Mouse (Mus musculus): ENCODE results near the gene Tor4a. TPM values are rescaled to one million over a fixed set of nuclear protein-coding genes. Genes with fewer than 3 reads are reported as not detected.

The Tor4a gene
- polyA plus RNA-seq, 1 experiment from 2014 or later, result 1.5 TPM

- no peak for ATAC-seq (ENCODE audit: low FRiP score, low read depth)
- no peak overlapping the region for H3K4me2 ChIP-seq (replicated peaks)
- no peak overlapping the region for H3K4me3 ChIP-seq
- no peaks in the 10 kb centered on the region for H3K27me3 ChIP-seq (replicated peaks)
- H3K27ac ChIP-seq, result no peak overlapping the region
- H3K36me3 ChIP-seq, result no peaks in the 10 kb centered on the region
- WGBS, result 54% methylated on average over 2 of the region's 2 CpGs
- H3K4me1 ChIP-seq, result no peaks in the 10 kb centered on the region
- H3K9ac ChIP-seq, result no peak overlapping the region
- H3K9me3 ChIP-seq, result no peaks in the 10 kb centered on the region
Measured at GRCm38 (mm10) chr2:25157655-25158054, 39.0 kb downstream of the Tor4a start.

GRCm38 (mm10) chr2:25156990-25157389 is 39.7 kb downstream of the Tor4a start:
- 40% methylated on average over 2 of the region's 2 CpGs for WGBS
- Histone ChIP-seq H3K36me3 (no peaks in the 10 kb centered on the region), H3K4me2 (replicated peaks) (no peak overlapping the region), H3K4me3 (no peak overlapping the region), H3K27me3 (replicated peaks) (no peaks in the 10 kb centered on the region), H3K9ac (no peak overlapping the region), H3K27ac (no peak overlapping the region), H3K4me1 (no peaks in the 10 kb centered on the region), H3K9me3 (no peaks in the 10 kb centered on the region)
- no peak for ATAC-seq (ENCODE audit: low FRiP score, low read depth)

- H3K9ac ChIP-seq, result no peak overlapping the region
- no peak for ATAC-seq (ENCODE audit: low FRiP score, low read depth)
- 91% methylated on average over 3 of the region's 3 CpGs for WGBS
- no peaks in the 10 kb centered on the region for H3K4me1 ChIP-seq
- H3K9me3 ChIP-seq, result no peaks in the 10 kb centered on the region
- H3K27me3 ChIP-seq (replicated peaks), result no peaks in the 10 kb centered on the region
- H3K36me3 ChIP-seq, result no peaks in the 10 kb centered on the region
- H3K4me2 ChIP-seq (replicated peaks), result no peak overlapping the region
- no peak overlapping the region for H3K4me3 ChIP-seq
- no peak overlapping the region for H3K27ac ChIP-seq
Measured at GRCm38 (mm10) chr2:25156177-25156576, 40.5 kb downstream of the Tor4a start.

- Histone ChIP-seq H3K4me3 (no peak overlapping the region), H3K4me1 (no peaks in the 10 kb centered on the region), H3K9ac (no peak overlapping the region), H3K36me3 (no peaks in the 10 kb centered on the region), H3K4me2 (replicated peaks) (no peak overlapping the region), H3K27ac (no peak overlapping the region), H3K27me3 (replicated peaks) (no peaks in the 10 kb centered on the region), H3K9me3 (no peaks in the 10 kb centered on the region)
- ATAC-seq (ENCODE audit: low FRiP score, low read depth), result no peak
- 79% methylated on average over 4 of the region's 4 CpGs for WGBS
Measured at GRCm38 (mm10) chr2:25151280-25151956, 45.3 kb downstream of the Tor4a start.

GRCm38 (mm10) chr2:25149643-25150042 is 47.0 kb downstream of the Tor4a start:
- no peaks in the 10 kb centered on the region for H3K9me3 ChIP-seq
- WGBS, result 80% methylated on average over 2 of the region's 2 CpGs
- H3K36me3 ChIP-seq, result no peaks in the 10 kb centered on the region
- H3K9ac ChIP-seq, result no peak overlapping the region
- no peak overlapping the region for H3K4me3 ChIP-seq
- H3K27me3 ChIP-seq (replicated peaks), result no peaks in the 10 kb centered on the region
- H3K27ac ChIP-seq, result no peak overlapping the region
- no peak overlapping the region for H3K4me2 ChIP-seq (replicated peaks)
- no peaks in the 10 kb centered on the region for H3K4me1 ChIP-seq
- no peak for ATAC-seq (ENCODE audit: low FRiP score, low read depth)

- Histone ChIP-seq H3K27me3 (replicated peaks) (no peaks in the 10 kb centered on the region), H3K9ac (no peak overlapping the region), H3K27ac (no peak overlapping the region), H3K36me3 (no peaks in the 10 kb centered on the region), H3K4me2 (replicated peaks) (no peak overlapping the region), H3K4me3 (no peak overlapping the region), H3K9me3 (no peaks in the 10 kb centered on the region), H3K4me1 (no peaks in the 10 kb centered on the region)
- 82% methylated on average over 5 of the region's 5 CpGs for WGBS
- ATAC-seq (ENCODE audit: low FRiP score, low read depth), result no peak
Measured at GRCm38 (mm10) chr2:25147892-25148291, 48.8 kb downstream of the Tor4a start.

- no peak overlapping the region for H3K4me3 ChIP-seq
- H3K27ac ChIP-seq, result no peak overlapping the region
- ATAC-seq (ENCODE audit: low FRiP score, low read depth), result no peak
- no peaks in the 10 kb centered on the region for H3K36me3 ChIP-seq
- 80% methylated on average over 5 of the region's 5 CpGs for WGBS
- H3K4me2 ChIP-seq (replicated peaks), result no peak overlapping the region
- no peaks in the 10 kb centered on the region for H3K9me3 ChIP-seq
- no peaks in the 10 kb centered on the region for H3K27me3 ChIP-seq (replicated peaks)
- no peak overlapping the region for H3K9ac ChIP-seq
- no peaks in the 10 kb centered on the region for H3K4me1 ChIP-seq
Measured at GRCm38 (mm10) chr2:25147398-25147797, 49.3 kb downstream of the Tor4a start.

GRCm38 (mm10) chr2:25145346-25145745 is 51.3 kb downstream of the Tor4a start:
- H3K27ac ChIP-seq, result no peak overlapping the region
- ATAC-seq (ENCODE audit: low FRiP score, low read depth), result no peak
- no peaks in the 10 kb centered on the region for H3K27me3 ChIP-seq (replicated peaks)
- H3K4me1 ChIP-seq, result no peaks in the 10 kb centered on the region
- no peak overlapping the region for H3K4me2 ChIP-seq (replicated peaks)
- H3K36me3 ChIP-seq, result no peaks in the 10 kb centered on the region
- H3K9ac ChIP-seq, result no peak overlapping the region
- no peak overlapping the region for H3K4me3 ChIP-seq
- 79% methylated on average over 6 of the region's 6 CpGs for WGBS
- no peaks in the 10 kb centered on the region for H3K9me3 ChIP-seq

Other genes with a start within 250 kb of the Tor4a start
- gene Zmynd19, start 247.1 kb downstream of the Tor4a start, polyA plus RNA-seq (2016; fragmentation: Nextera tagmentation; extraction: Ambion mirVana), result 22.0 and 26.9 TPM in 2 replicates
- 29.6 and 29.8 TPM in 2 replicates for gene Dph7, start 234.5 kb downstream of the Tor4a start, polyA plus RNA-seq (2016; fragmentation: Nextera tagmentation; extraction: Ambion mirVana)
- 150 and 168 TPM in 2 replicates for gene Mrpl41, start 221.8 kb downstream of the Tor4a start, polyA plus RNA-seq (2016; fragmentation: Nextera tagmentation; extraction: Ambion mirVana)
- 3.3 and 5.2 TPM in 2 replicates for gene Pnpla7, start 220.9 kb downstream of the Tor4a start, polyA plus RNA-seq (2016; fragmentation: Nextera tagmentation; extraction: Ambion mirVana)
- gene Nsmf, start 142.5 kb downstream of the Tor4a start, polyA plus RNA-seq (2016; fragmentation: Nextera tagmentation; extraction: Ambion mirVana), result 114 and 120 TPM in 2 replicates
- not detected in 2 replicates for gene Entpd8, start 116.6 kb downstream of the Tor4a start, polyA plus RNA-seq (2016; fragmentation: Nextera tagmentation; extraction: Ambion mirVana)
- gene Noxa1, start 101.7 kb downstream of the Tor4a start, polyA plus RNA-seq (2016; fragmentation: Nextera tagmentation; extraction: Ambion mirVana), result not detected in 2 replicates
- 96.8 and 97.4 TPM in 2 replicates for gene Nrarp, start 16.1 kb downstream of the Tor4a start, polyA plus RNA-seq (2016; fragmentation: Nextera tagmentation; extraction: Ambion mirVana)
- gene Nelfb, start 14.6 kb upstream of the Tor4a start, polyA plus RNA-seq (2016; fragmentation: Nextera tagmentation; extraction: Ambion mirVana), result 104 and 106 TPM in 2 replicates
- gene Stpg3, start 17.8 kb upstream of the Tor4a start, polyA plus RNA-seq (2016; fragmentation: Nextera tagmentation; extraction: Ambion mirVana), result not detected in 2 replicates
- gene Fam166a, start 21.9 kb upstream of the Tor4a start, polyA plus RNA-seq (2016; fragmentation: Nextera tagmentation; extraction: Ambion mirVana), result not detected in 2 replicates
- 424 and 437 TPM in 2 replicates for gene Tubb4b, start 27.8 kb upstream of the Tor4a start, polyA plus RNA-seq (2016; fragmentation: Nextera tagmentation; extraction: Ambion mirVana)
- not detected in 2 replicates for gene Slc34a3, start 37.5 kb upstream of the Tor4a start, polyA plus RNA-seq (2016; fragmentation: Nextera tagmentation; extraction: Ambion mirVana)
- gene Rnf224, start 39.9 kb upstream of the Tor4a start, polyA plus RNA-seq (2016; fragmentation: Nextera tagmentation; extraction: Ambion mirVana), result not detected in 2 replicates
- gene Rnf208, start 45.4 kb upstream of the Tor4a start, polyA plus RNA-seq (2016; fragmentation: Nextera tagmentation; extraction: Ambion mirVana), result 46.1 and 47.5 TPM in 2 replicates
- 0.30 TPM in 1 of 2 replicates, not detected in the other for gene Cysrt1, start 45.6 kb upstream of the Tor4a start, polyA plus RNA-seq (2016; fragmentation: Nextera tagmentation; extraction: Ambion mirVana)
- 5.2 and 6.4 TPM in 2 replicates for gene AL732309.1, start 50.0 kb upstream of the Tor4a start, polyA plus RNA-seq (2016; fragmentation: Nextera tagmentation; extraction: Ambion mirVana)
- 20.3 and 22.4 TPM in 2 replicates for gene Tmem203, start 58.6 kb upstream of the Tor4a start, polyA plus RNA-seq (2016; fragmentation: Nextera tagmentation; extraction: Ambion mirVana)
- gene Tprn, start 65.7 kb upstream of the Tor4a start, polyA plus RNA-seq (2016; fragmentation: Nextera tagmentation; extraction: Ambion mirVana), result 14.4 and 15.2 TPM in 2 replicates
- gene Ssna1, start 75.6 kb upstream of the Tor4a start, polyA plus RNA-seq (2016; fragmentation: Nextera tagmentation; extraction: Ambion mirVana), result 201 and 204 TPM in 2 replicates
- gene Anapc2, start 75.6 kb upstream of the Tor4a start, polyA plus RNA-seq (2016; fragmentation: Nextera tagmentation; extraction: Ambion mirVana), result 142 and 144 TPM in 2 replicates
- gene Tmem210, start 91.3 kb upstream of the Tor4a start, polyA plus RNA-seq (2016; fragmentation: Nextera tagmentation; extraction: Ambion mirVana), result not detected in 2 replicates
- not detected in 2 replicates for gene Lrrc26, start 93.0 kb upstream of the Tor4a start, polyA plus RNA-seq (2016; fragmentation: Nextera tagmentation; extraction: Ambion mirVana)
- gene Grin1, start 122.3 kb upstream of the Tor4a start, polyA plus RNA-seq (2016; fragmentation: Nextera tagmentation; extraction: Ambion mirVana), result 8.1 and 11.3 TPM in 2 replicates
- gene Man1b1, start 135.5 kb upstream of the Tor4a start, polyA plus RNA-seq (2016; fragmentation: Nextera tagmentation; extraction: Ambion mirVana), result 70.3 and 71.7 TPM in 2 replicates
- 21.2 and 24.5 TPM in 2 replicates for gene Dpp7, start 159.5 kb upstream of the Tor4a start, polyA plus RNA-seq (2016; fragmentation: Nextera tagmentation; extraction: Ambion mirVana)
- gene Uap1l1, start 168.8 kb upstream of the Tor4a start, polyA plus RNA-seq (2016; fragmentation: Nextera tagmentation; extraction: Ambion mirVana), result 5.6 and 7.2 TPM in 2 replicates
- gene Sapcd2, start 175.4 kb upstream of the Tor4a start, polyA plus RNA-seq (2016; fragmentation: Nextera tagmentation; extraction: Ambion mirVana), result 38.1 and 39.5 TPM in 2 replicates
- gene Entpd2, start 199.0 kb upstream of the Tor4a start, polyA plus RNA-seq (2016; fragmentation: Nextera tagmentation; extraction: Ambion mirVana), result 0.75 and 1.5 TPM in 2 replicates
- 241 and 266 TPM in 2 replicates for gene Npdc1, start 202.5 kb upstream of the Tor4a start, polyA plus RNA-seq (2016; fragmentation: Nextera tagmentation; extraction: Ambion mirVana)
- 0.09 and 0.29 TPM in 2 replicates for gene Fut7, start 226.4 kb upstream of the Tor4a start, polyA plus RNA-seq (2016; fragmentation: Nextera tagmentation; extraction: Ambion mirVana)
- 10.0 and 10.2 TPM in 2 replicates for gene Abca2, start 231.8 kb upstream of the Tor4a start, polyA plus RNA-seq (2016; fragmentation: Nextera tagmentation; extraction: Ambion mirVana)